Mouse (Mus musculus): ENCODE data around the gene Cdh6. TPM values are rescaled to one million over a fixed set of nuclear protein-coding genes. Genes with fewer than 3 reads are reported as not detected.

Cdh6 gene
- polyA plus RNA-seq, 1 experiment from 2014 or later: 17.5 TPM

GRCm38 (mm10) chr15:13181430-13181829 is 8.0 kb upstream of the Cdh6 start:
- no peak for ATAC-seq (ENCODE audit: insufficient number of reproducible peaks, insufficient read depth, low FRiP score, low TSS enrichment)
- Histone ChIP-seq H3K27me3 (no peaks in the 10 kb centered on the region), H3K9me3 (no peaks in the 10 kb centered on the region), H3K9ac (no peak overlapping the region), H3K4me2 (replicated peaks) (no peak overlapping the region), H3K27ac (no peak overlapping the region), H3K4me1 (no peaks in the 10 kb centered on the region), H3K4me3 (no peak overlapping the region), H3K36me3 (no peaks in the 10 kb centered on the region)
- WGBS: 85% methylated on average over 8 of the region's 8 CpGs

GRCm38 (mm10) chr15:13181014-13181413 is 7.5 kb upstream of the Cdh6 start:
- no peak overlapping the region for H3K27ac ChIP-seq
- no peaks in the 10 kb centered on the region for H3K36me3 ChIP-seq
- no peak overlapping the region for H3K4me3 ChIP-seq
- no peaks in the 10 kb centered on the region; the same call in 1 of the 2 replicates for H3K4me1 ChIP-seq
- no peak for ATAC-seq (ENCODE audit: insufficient number of reproducible peaks, insufficient read depth, low FRiP score, low TSS enrichment)
- H3K4me2 ChIP-seq (replicated peaks): no peak overlapping the region
- H3K27me3 ChIP-seq: no peaks in the 10 kb centered on the region
- 41% methylated on average over 4 of the region's 4 CpGs for WGBS
- H3K9me3 ChIP-seq: no peaks in the 10 kb centered on the region
- no peak overlapping the region for H3K9ac ChIP-seq

- H3K4me1 ChIP-seq: peaks cover 10% of the 10 kb centered on the region; the same call in 1 of the 2 replicates
- H3K36me3 ChIP-seq: no peaks in the 10 kb centered on the region
- no peak overlapping the region for H3K27ac ChIP-seq
- H3K9me3 ChIP-seq: no peaks in the 10 kb centered on the region
- no peak for ATAC-seq (ENCODE audit: insufficient number of reproducible peaks, insufficient read depth, low FRiP score, low TSS enrichment)
- 20% methylated on average over 9 of the region's 9 CpGs for WGBS
- H3K27me3 ChIP-seq: no peaks in the 10 kb centered on the region
- no peak overlapping the region for H3K9ac ChIP-seq
- H3K4me2 ChIP-seq (replicated peaks): no peak overlapping the region
- no peak overlapping the region for H3K4me3 ChIP-seq
Measured at GRCm38 (mm10) chr15:13175978-13176377, 2.5 kb upstream of the Cdh6 start.

GRCm38 (mm10) chr15:13174618-13174980 is 1.1 kb upstream of the Cdh6 start:
- Histone ChIP-seq H3K4me2 (replicated peaks) (peak overlapping the region; percentile 88), H3K4me3 (peak overlapping the region; percentile 60; the same call in 1 of the 2 replicates)
- WGBS: 5% methylated on average over 6 of the region's 6 CpGs

DNA sequence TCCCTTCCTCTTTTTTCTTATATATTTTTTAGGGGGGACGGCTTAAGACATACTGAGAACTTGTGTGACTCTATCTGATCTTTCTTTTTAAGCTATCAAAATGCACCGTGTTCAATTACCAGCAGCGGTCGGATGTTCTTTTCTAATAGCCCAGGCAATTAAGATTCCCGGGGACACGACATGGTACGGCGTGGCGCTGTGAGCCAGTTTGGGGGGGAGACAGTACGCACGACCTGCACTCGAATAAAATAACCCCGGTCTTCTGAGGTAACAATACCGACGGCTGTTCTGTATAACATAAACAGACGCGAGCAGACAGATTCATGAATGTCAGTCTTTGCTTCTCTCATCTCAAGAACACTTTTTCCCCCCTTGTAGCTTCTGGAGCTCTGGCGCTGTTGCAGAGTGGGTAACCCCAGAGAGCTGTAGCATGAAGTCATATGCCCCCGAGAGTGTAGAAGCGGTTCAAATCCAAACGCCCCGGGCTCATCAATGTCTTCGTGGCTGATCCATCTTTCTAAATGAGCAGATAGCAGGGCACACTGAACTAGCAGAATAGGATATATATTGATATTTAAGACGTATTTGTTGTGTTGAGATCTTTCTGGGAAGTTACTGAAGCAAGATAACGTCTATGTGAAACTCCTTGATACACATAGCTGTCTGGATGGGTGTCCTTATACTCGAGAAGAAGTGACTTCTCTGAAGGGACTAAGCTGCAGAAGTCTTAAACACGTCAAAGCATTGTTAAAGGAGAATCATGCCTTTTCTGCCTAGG is 554 bp upstream of the Cdh6 start:
- Histone ChIP-seq H3K4me2 (replicated peaks) (peak overlapping the region; percentile 88), H3K27me3 (0 out of 2 replicates have a peak, but pooled peaks cover 3% of the 10 kb centered on the region), H3K27ac (no peak overlapping the region), H3K9ac (no peak overlapping the region; the same call in 1 of the 2 replicates), H3K4me3 (peak overlapping the region; percentile 60), H3K4me1 (peaks cover 10% of the 10 kb centered on the region; the same call in 1 of the 2 replicates), H3K36me3 (no peaks in the 10 kb centered on the region), H3K9me3 (no peaks in the 10 kb centered on the region)
- WGBS: under 1% methylated on average over 27 of the region's 27 CpGs
- ATAC-seq (ENCODE audit: insufficient number of reproducible peaks, insufficient read depth, low FRiP score, low TSS enrichment): no peak

More at GRCm38 (mm10) chr15:13174618-13174980, 1.1 kb upstream of the Cdh6 start:
- no peak overlapping the region for H3K9ac ChIP-seq
- no peak for ATAC-seq (ENCODE audit: insufficient number of reproducible peaks, insufficient read depth, low FRiP score, low TSS enrichment)
- H3K36me3 ChIP-seq: no peaks in the 10 kb centered on the region
- H3K9me3 ChIP-seq: no peaks in the 10 kb centered on the region
- H3K27me3 ChIP-seq: 0 out of 2 replicates have a peak, but pooled peaks cover 3% of the 10 kb centered on the region
- H3K4me1 ChIP-seq: peaks cover 10% of the 10 kb centered on the region; the same call in 1 of the 2 replicates
- H3K27ac ChIP-seq: no peak overlapping the region

DNA sequence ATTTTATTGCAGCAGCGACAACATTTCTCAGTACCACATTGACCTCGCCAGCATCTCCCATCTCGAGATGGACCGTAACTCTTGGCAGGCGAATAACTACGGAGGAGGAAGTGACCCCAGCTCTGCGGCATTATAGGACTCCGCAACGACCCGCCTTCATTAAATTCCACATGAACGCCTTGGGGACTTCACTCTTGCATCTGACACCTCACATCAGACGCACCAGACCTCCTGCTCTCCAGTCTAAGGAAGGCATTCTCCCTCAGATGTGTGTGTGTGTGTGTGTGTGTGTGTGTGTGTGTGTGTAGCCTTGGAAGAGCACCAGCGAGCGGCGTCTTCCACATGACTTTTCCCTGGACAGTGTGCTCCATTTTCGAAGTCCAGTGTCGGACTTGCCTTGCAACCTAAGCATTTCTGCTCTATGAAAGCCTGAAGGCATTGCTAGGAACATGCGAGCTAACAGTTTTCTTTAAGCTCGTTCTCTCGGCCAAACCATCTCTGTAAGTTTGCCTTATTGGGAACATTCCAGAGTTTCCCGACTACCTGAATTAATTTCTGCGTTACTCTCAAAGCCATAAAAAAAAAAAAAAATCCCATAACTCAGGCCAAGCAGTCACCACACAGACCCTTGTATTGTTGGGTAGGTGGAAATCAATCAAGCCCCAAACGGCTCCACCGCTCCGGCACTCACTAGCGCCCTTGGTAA is 957 bp downstream of the Cdh6 start:
- WGBS: 1% methylated on average over 26 of the region's 26 CpGs
- Histone ChIP-seq H3K9ac (peak overlapping the region; percentile 64), H3K27ac (peak overlapping the region; percentile 85), H3K4me1 (peaks cover 10% of the 10 kb centered on the region; the same call in 1 of the 2 replicates), H3K27me3 (0 out of 2 replicates have a peak, but pooled peaks cover 3% of the 10 kb centered on the region), H3K9me3 (no peaks in the 10 kb centered on the region), H3K36me3 (no peaks in the 10 kb centered on the region), H3K4me3 (peak overlapping the region; percentile 60), H3K4me2 (replicated peaks) (peak overlapping the region; percentile 88)
- ATAC-seq (ENCODE audit: insufficient number of reproducible peaks, insufficient read depth, low FRiP score, low TSS enrichment): no peak

- 5% methylated on average over 16 of the region's 16 CpGs for WGBS
- no peak for ATAC-seq (ENCODE audit: insufficient number of reproducible peaks, insufficient read depth, low FRiP score, low TSS enrichment)
- peak overlapping the region; percentile 60 for H3K4me3 ChIP-seq
- H3K27ac ChIP-seq: no peak overlapping the region
- H3K4me1 ChIP-seq: peaks cover 10% of the 10 kb centered on the region; the same call in 1 of the 2 replicates
- H3K27me3 ChIP-seq: 0 out of 2 replicates have a peak, but pooled peaks cover 3% of the 10 kb centered on the region
- H3K9me3 ChIP-seq: no peaks in the 10 kb centered on the region
- H3K4me2 ChIP-seq (replicated peaks): peak overlapping the region; percentile 88
- H3K9ac ChIP-seq: peak overlapping the region; percentile 64
- no peaks in the 10 kb centered on the region for H3K36me3 ChIP-seq
Measured at GRCm38 (mm10) chr15:13171486-13172364, 1.8 kb downstream of the Cdh6 start.

GRCm38 (mm10) chr15:13165094-13165885 is 8.2 kb downstream of the Cdh6 start:
- Histone ChIP-seq H3K27ac (no peak overlapping the region), H3K27me3 (no peaks in the 10 kb centered on the region), H3K4me1 (no peaks in the 10 kb centered on the region), H3K9ac (no peak overlapping the region), H3K4me3 (no peak overlapping the region), H3K9me3 (no peaks in the 10 kb centered on the region), H3K4me2 (replicated peaks) (no peak overlapping the region), H3K36me3 (no peaks in the 10 kb centered on the region)
- no peak for ATAC-seq (ENCODE audit: insufficient number of reproducible peaks, insufficient read depth, low FRiP score, low TSS enrichment)
- WGBS: 92% methylated on average over 13 of the region's 13 CpGs

DNA sequence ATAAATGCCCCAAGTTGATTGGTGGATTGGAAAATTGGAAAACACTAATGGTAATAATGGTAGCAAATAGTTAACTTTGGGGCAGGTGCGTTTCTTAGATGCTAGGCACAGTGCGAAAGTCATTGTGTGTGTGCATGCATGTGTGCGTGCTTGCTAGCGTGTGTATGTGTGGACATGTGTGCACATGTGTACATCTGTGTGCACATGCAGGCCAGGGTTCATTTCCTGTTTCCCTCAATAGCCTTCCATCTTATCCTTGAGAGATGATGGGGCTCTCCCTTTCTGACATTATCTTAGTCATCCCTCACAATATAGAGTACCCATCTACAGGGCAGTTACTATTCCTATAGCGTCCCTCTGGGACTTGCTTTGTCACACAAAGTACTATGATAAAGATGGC is 17.7 kb downstream of the Cdh6 start:
- no peak overlapping the region for H3K4me3 ChIP-seq
- no peak for ATAC-seq (ENCODE audit: insufficient number of reproducible peaks, insufficient read depth, low FRiP score, low TSS enrichment)
- no peak overlapping the region for H3K27ac ChIP-seq
- WGBS: 97% methylated on average over 5 of the region's 5 CpGs
- no peaks in the 10 kb centered on the region for H3K27me3 ChIP-seq
- H3K4me1 ChIP-seq: no peaks in the 10 kb centered on the region
- H3K9me3 ChIP-seq: no peaks in the 10 kb centered on the region
- H3K9ac ChIP-seq: no peak overlapping the region
- no peak overlapping the region for H3K4me2 ChIP-seq (replicated peaks)
- H3K36me3 ChIP-seq: no peaks in the 10 kb centered on the region

- 80% methylated on average over 6 of the region's 6 CpGs for WGBS
- H3K27me3 ChIP-seq: no peaks in the 10 kb centered on the region
- H3K27ac ChIP-seq: no peak overlapping the region
- no peaks in the 10 kb centered on the region for H3K4me1 ChIP-seq
- no peaks in the 10 kb centered on the region for H3K36me3 ChIP-seq
- H3K9ac ChIP-seq: no peak overlapping the region
- H3K9me3 ChIP-seq: no peaks in the 10 kb centered on the region
- no peak for ATAC-seq (ENCODE audit: insufficient number of reproducible peaks, insufficient read depth, low FRiP score, low TSS enrichment)
- H3K4me2 ChIP-seq (replicated peaks): no peak overlapping the region
- no peak overlapping the region for H3K4me3 ChIP-seq
Measured at GRCm38 (mm10) chr15:13155418-13155817, 18.1 kb downstream of the Cdh6 start.

GRCm38 (mm10) chr15:13141983-13142382 is 31.5 kb downstream of the Cdh6 start:
- Histone ChIP-seq H3K9me3 (no peaks in the 10 kb centered on the region), H3K9ac (no peak overlapping the region), H3K27ac (no peak overlapping the region), H3K4me2 (replicated peaks) (no peak overlapping the region), H3K27me3 (no peaks in the 10 kb centered on the region), H3K4me1 (no peaks in the 10 kb centered on the region), H3K36me3 (no peaks in the 10 kb centered on the region), H3K4me3 (no peak overlapping the region)
- no peak for ATAC-seq (ENCODE audit: insufficient number of reproducible peaks, insufficient read depth, low FRiP score, low TSS enrichment)
- WGBS: 84% methylated on average over 4 of the region's 4 CpGs

Data from embryonic facial prominence, embryonic 12.5 days (tissue).